Comparison of ENCODE assay signal across 1 mouse cellular context in genomic region chr14:104467966-104468622, GRCm38 (mm10).
TF ChIP-seq lines count a peak whose summit lies in the region.

Gene Pou4f1 (minus strand): TSS chr14:104467999.

TF ChIP-seq in CH12.LX, 34 proteins besides CTCF, POLR2A, EP300 and RAD21 (continued from another document):
- TF ChIP-seq CHD2 (IDR thresholded peaks at IDR 0.05; ENCODE audit: low read length), result peak; percentile 95
- no peak for TF ChIP-seq GABPA (IDR thresholded peaks at IDR 0.05; ENCODE audit: insufficient replicate concordance, low read depth, low read length)
